Mouse (Mus musculus): ENCODE results near the gene Copz1. TPM values are rescaled to one million over a fixed set of nuclear protein-coding genes. Genes with fewer than 3 reads are reported as not detected.
A peak's percentile ranks its signal among the peaks of the same experiment; 100 is the strongest.

Gene Copz1
- polyA plus RNA-seq, 1 experiment from 2014 or later = 194 TPM

DNA sequence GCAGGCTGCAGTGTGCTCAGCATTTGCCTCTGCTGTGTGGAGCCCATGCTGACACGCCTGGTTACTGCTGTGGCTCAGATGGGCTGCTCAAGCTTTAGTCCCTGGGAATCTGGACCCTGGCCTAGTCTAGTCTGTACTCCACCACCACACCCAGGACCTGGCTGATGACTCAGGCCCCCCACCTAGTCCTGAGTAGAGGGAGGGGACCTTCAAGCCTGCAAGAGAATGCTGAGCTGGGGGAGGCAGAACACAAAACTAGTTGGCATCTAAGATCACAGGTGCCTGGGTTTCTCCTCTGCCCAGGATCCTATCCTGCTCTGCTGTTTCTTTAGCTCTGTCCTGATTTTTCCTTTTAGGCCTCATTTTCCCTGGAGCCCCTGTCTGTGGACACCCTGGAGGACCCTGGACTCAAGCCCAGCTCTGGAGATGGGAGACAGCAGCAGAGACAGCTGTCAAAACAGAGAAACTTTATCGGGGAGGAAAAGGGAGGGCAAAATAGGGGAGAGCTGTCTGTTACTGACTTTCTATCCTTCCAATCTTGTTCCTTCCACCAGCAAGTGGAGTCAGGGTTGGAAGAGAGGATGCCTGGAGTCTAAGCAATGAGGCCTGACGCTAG is 45.8 kb downstream of the Copz1 start:
- no peak overlapping the region for H3K27ac ChIP-seq (ENCODE audit: low read length)
- H3K4me2 ChIP-seq (ENCODE audit: low read depth, low read length) = no peak overlapping the region
- no peak overlapping the region for H3K9ac ChIP-seq (ENCODE audit: low read depth, low read length)
- no peak overlapping the region for H3K4me3 ChIP-seq (ENCODE audit: low read depth, low read length)
- peaks cover 22% of the 10 kb centered on the region for H3K4me1 ChIP-seq (ENCODE audit: control insufficient read depth, low read depth, low read length)
- ATAC-seq (ENCODE audit: low read depth) = no peak
- WGBS (ENCODE audit: insufficient replicate concordance) = 58% methylated on average over 3 of the region's 3 CpGs
- H3K9me3 ChIP-seq (replicated peaks; ENCODE audit: control insufficient read depth, low read length) = no peaks in the 10 kb centered on the region
- H3K27me3 ChIP-seq (ENCODE audit: control insufficient read depth, insufficient read depth, low read depth, low read length) = no peaks in the 10 kb centered on the region
- H3K36me3 ChIP-seq (ENCODE audit: control insufficient read depth, insufficient read depth) = no peaks in the 10 kb centered on the region

DNA sequence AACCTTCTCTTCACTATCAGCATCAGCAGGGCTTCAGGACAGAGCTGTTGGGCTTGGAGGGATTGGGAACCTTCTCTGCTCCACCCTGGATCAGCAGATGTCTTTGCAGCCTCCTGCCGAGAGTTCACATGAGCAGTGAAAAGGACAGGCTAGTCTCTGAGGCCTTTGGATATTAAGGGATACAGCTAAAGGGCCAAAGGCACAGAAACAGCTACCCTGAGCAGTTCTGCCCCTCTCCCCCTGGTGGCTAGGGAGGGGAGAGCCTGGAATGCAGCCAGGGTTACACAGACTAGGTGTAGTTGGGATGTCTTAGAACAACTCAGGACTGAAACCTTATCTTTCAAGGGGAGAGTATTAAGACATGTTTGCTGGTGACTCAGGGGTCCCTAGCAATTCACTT is 48.6 kb downstream of the Copz1 start:
- H3K4me3 ChIP-seq (ENCODE audit: low read depth, low read length) = no peak overlapping the region
- no peak for ATAC-seq (ENCODE audit: low read depth)
- H3K27me3 ChIP-seq (ENCODE audit: control insufficient read depth, insufficient read depth, low read depth, low read length) = no peaks in the 10 kb centered on the region
- H3K9me3 ChIP-seq (replicated peaks; ENCODE audit: control insufficient read depth, low read length) = no peaks in the 10 kb centered on the region
- H3K27ac ChIP-seq (ENCODE audit: low read length) = no peak overlapping the region
- no peak overlapping the region for H3K9ac ChIP-seq (ENCODE audit: low read depth, low read length)
- no peaks in the 10 kb centered on the region for H3K36me3 ChIP-seq (ENCODE audit: control insufficient read depth, insufficient read depth)
- WGBS (ENCODE audit: insufficient replicate concordance) = 60% methylated on average over 1 of the region's 1 CpGs
- H3K4me2 ChIP-seq (ENCODE audit: low read depth, low read length) = no peak overlapping the region
- H3K4me1 ChIP-seq (ENCODE audit: control insufficient read depth, low read depth, low read length) = peaks cover 24% of the 10 kb centered on the region

DNA sequence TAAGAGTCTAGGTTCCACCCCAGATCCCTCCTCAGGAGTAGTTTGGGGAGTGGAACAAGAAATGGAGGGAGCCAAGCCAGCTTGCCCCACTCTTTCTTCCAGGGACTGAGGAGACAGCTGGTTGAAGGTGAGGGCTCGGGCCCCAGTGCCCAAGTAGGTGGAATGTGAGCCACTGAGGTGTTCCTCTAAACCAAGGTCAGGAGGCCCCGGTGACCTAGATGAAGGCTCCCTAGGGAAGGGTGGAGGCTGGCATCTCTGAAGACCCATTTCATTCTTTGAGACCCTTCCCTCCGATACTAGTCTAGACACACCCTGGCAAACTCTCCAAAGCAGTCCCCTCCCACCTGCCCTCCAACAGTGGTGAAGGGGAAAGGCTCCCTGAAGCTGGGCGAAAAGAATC is 49.9 kb downstream of the Copz1 start:
- WGBS (ENCODE audit: insufficient replicate concordance) = 57% methylated on average over 4 of the region's 4 CpGs
- peaks cover 24% of the 10 kb centered on the region for H3K4me1 ChIP-seq (ENCODE audit: control insufficient read depth, low read depth, low read length)
- H3K4me3 ChIP-seq (ENCODE audit: low read depth, low read length) = no peak overlapping the region
- H3K36me3 ChIP-seq (ENCODE audit: control insufficient read depth, insufficient read depth) = no peaks in the 10 kb centered on the region
- H3K27ac ChIP-seq (ENCODE audit: low read length) = no peak overlapping the region
- H3K9ac ChIP-seq (ENCODE audit: low read depth, low read length) = no peak overlapping the region
- H3K4me2 ChIP-seq (ENCODE audit: low read depth, low read length) = peak overlapping the region; percentile 90
- ATAC-seq (ENCODE audit: low read depth) = no peak
- H3K27me3 ChIP-seq (ENCODE audit: control insufficient read depth, insufficient read depth, low read depth, low read length) = no peaks in the 10 kb centered on the region
- no peaks in the 10 kb centered on the region for H3K9me3 ChIP-seq (replicated peaks; ENCODE audit: control insufficient read depth, low read length)

DNA sequence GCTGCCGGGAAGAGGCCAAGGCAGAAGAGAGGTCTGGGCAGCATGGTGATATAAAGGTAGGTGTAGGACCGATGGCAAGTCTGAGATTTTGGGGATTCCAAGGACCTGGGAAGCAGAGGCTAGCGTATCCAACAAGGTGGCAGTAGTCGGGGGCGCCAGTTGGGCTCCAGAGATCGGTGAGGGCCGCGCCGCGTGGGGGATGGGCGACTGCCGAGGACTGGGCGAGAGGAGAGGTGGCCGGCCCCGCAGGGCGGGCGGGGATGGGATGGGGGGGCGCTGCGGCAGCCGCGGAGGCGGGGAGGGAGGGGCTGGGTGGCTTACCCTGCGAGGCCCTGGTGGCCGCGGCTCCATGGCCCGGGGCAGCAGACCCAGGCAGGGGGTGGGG is 50.5 kb downstream of the Copz1 start:
- Histone ChIP-seq H3K27me3 (ENCODE audit: control insufficient read depth, insufficient read depth, low read depth, low read length) (no peaks in the 10 kb centered on the region), H3K9me3 (replicated peaks; ENCODE audit: control insufficient read depth, low read length) (no peaks in the 10 kb centered on the region), H3K9ac (ENCODE audit: low read depth, low read length) (peak overlapping the region; percentile 59), H3K4me3 (ENCODE audit: low read depth, low read length) (peak overlapping the region; percentile 62), H3K4me2 (ENCODE audit: low read depth, low read length) (peak overlapping the region; percentile 90), H3K36me3 (ENCODE audit: control insufficient read depth, insufficient read depth) (no peaks in the 10 kb centered on the region), H3K4me1 (ENCODE audit: control insufficient read depth, low read depth, low read length) (peaks cover 24% of the 10 kb centered on the region), H3K27ac (ENCODE audit: low read length) (no peak overlapping the region)
- peak; percentile 41 for ATAC-seq (ENCODE audit: low read depth)
- 2% methylated on average over 18 of the region's 26 CpGs for WGBS (ENCODE audit: insufficient replicate concordance)

DNA sequence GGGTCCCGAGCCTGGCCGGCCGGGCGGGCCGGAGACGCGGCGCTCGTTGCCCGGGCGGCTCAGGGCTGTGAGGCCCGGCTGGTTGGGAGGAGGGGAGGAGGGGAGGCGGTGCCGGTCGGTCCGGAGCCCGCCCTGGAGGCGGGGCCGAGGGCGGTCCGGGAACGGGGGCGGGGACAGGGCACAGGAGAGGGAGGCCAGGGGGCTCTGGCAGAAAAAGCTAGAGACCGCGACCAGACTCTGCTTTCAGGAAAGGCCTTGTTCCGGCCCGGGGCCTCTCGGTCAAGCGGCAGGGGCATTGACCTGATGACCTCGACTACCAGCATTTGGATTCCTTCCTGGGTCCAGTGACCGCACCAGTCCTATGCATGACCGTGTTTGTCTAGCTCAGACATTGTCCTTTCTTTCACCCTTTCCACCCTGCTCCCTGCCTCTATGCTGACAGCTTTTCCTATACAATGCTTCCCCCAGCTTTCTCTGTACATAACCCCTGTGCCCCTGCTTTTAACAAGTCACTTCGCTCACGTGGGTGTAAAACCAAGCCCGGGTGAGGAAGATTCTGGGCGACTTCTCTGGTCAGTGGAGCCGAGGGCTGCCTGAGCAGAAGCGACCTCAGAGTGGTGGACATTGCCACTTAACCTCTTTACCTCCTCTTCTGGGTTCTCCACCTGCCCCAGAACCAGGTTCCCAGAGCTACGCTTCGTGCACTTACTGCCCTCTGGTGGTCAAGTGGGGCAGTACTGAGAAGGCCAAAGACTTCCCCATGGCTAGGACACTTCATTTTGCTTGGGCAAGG is 51.1 kb downstream of the Copz1 start:
- 1% methylated on average over 33 of the region's 40 CpGs for WGBS (ENCODE audit: insufficient replicate concordance)
- peak; percentile 97 for ATAC-seq (ENCODE audit: low read depth)
- peak overlapping the region; percentile 90 for H3K4me2 ChIP-seq (ENCODE audit: low read depth, low read length)
- H3K4me1 ChIP-seq (ENCODE audit: control insufficient read depth, low read depth, low read length) = peaks cover 24% of the 10 kb centered on the region
- no peaks in the 10 kb centered on the region for H3K9me3 ChIP-seq (replicated peaks; ENCODE audit: control insufficient read depth, low read length)
- no peaks in the 10 kb centered on the region for H3K27me3 ChIP-seq (ENCODE audit: control insufficient read depth, insufficient read depth, low read depth, low read length)
- H3K9ac ChIP-seq (ENCODE audit: low read depth, low read length) = peak overlapping the region; percentile 59
- peak overlapping the region; percentile 58 for H3K27ac ChIP-seq (ENCODE audit: low read length)
- H3K4me3 ChIP-seq (ENCODE audit: low read depth, low read length) = peak overlapping the region; percentile 62
- no peaks in the 10 kb centered on the region for H3K36me3 ChIP-seq (ENCODE audit: control insufficient read depth, insufficient read depth)

DNA sequence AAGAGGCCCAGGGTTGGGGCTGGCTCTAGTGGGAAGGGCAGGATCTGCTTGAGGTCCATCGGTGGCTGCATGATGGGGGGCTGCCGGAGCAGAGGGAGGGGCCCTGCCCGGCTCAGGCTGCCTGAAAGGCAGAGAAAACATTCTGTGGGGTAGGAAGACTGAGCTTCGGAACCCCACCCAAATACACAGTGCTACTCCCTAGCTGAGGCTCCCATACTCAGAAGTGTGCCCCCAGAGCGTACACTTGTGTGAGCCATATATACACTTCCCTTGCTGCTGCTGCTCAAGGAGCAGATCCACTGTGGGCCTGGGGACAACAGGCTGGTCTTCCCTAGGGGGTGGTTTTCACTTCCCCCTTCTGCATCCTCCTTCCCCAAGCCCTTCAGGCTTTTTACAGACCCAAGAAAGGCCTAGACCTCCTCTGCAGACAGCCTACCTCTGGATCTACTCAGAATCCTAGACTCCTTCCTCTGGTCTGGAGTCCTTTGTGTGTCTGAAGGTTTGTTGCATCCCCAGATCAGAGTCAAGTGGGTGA is 60.6 kb downstream of the Copz1 start:
- Histone ChIP-seq H3K9ac (ENCODE audit: low read depth, low read length) (peak overlapping the region; percentile 18), H3K9me3 (replicated peaks; ENCODE audit: control insufficient read depth, low read length) (no peaks in the 10 kb centered on the region), H3K27me3 (ENCODE audit: control insufficient read depth, insufficient read depth, low read depth, low read length) (no peaks in the 10 kb centered on the region), H3K36me3 (ENCODE audit: control insufficient read depth, insufficient read depth) (no peaks in the 10 kb centered on the region), H3K4me2 (ENCODE audit: low read depth, low read length) (peak overlapping the region; percentile 47), H3K27ac (ENCODE audit: low read length) (peak overlapping the region; percentile 62), H3K4me1 (ENCODE audit: control insufficient read depth, low read depth, low read length) (peaks cover 9% of the 10 kb centered on the region), H3K4me3 (ENCODE audit: low read depth, low read length) (peak overlapping the region; percentile 30)
- 0 out of 2 replicates have a peak, but pooled peaks have one; percentile 16 for ATAC-seq (ENCODE audit: low read depth)
- WGBS (ENCODE audit: insufficient replicate concordance) = 45% methylated on average over 5 of the region's 5 CpGs

DNA sequence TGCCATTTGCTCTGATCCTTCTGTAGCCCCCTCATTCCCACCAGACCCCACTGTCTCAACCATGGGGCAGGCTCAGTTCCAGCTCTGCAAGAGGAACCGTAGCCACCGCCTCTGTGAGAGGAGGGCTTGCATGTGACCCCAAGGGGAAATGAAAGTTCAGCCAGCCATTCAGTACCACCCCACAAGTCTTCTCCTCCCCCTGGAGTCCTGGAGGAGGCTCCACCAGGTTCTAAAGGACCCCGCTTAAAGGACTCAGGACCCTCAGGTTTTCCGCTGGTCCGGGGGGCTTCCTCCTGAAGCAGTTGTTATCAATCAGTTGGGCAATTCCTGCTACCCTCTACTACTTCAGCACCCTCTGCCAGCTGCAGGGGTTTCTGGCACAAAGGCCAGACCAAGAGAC is 61.2 kb downstream of the Copz1 start:
- peak overlapping the region; percentile 47 for H3K4me2 ChIP-seq (ENCODE audit: low read depth, low read length)
- peak overlapping the region; percentile 30 for H3K4me3 ChIP-seq (ENCODE audit: low read depth, low read length)
- H3K9ac ChIP-seq (ENCODE audit: low read depth, low read length) = peak overlapping the region; percentile 30; the same call in 1 of the 2 replicates
- ATAC-seq (ENCODE audit: low read depth) = peak; percentile 57
- 60% methylated on average over 5 of the region's 5 CpGs for whole genome bisulfite sequencing (ENCODE audit: insufficient replicate concordance)
- no peaks in the 10 kb centered on the region for H3K9me3 ChIP-seq (replicated peaks; ENCODE audit: control insufficient read depth, low read length)
- H3K4me1 ChIP-seq (ENCODE audit: control insufficient read depth, low read depth, low read length) = peaks cover 9% of the 10 kb centered on the region
- peak overlapping the region; percentile 62 for H3K27ac ChIP-seq (ENCODE audit: low read length)
- no peaks in the 10 kb centered on the region for H3K36me3 ChIP-seq (ENCODE audit: control insufficient read depth, insufficient read depth)
- H3K27me3 ChIP-seq (ENCODE audit: control insufficient read depth, insufficient read depth, low read depth, low read length) = peaks cover 3% of the 10 kb centered on the region

DNA sequence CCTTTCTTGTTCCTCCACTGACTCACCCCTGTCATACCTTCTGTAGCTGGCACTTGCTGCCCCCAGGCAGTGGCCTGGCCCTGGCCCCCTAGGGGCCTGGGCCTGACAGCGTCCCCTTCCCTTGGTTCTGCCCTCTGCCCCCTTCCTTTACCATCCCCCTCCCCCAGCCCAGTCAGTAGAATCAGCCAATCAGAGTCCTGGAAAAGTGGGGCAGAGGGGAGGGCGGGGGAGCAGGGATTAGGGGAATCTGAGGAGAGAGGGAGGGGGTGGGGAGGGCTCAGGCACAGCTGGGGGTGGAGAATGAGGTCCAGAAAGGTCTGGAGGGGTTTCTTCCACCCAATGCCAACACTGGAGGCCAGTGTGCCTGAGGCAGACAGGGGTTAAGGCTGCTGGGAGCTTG is 61.7 kb downstream of the Copz1 start:
- no peaks in the 10 kb centered on the region for H3K36me3 ChIP-seq (ENCODE audit: control insufficient read depth, insufficient read depth)
- H3K4me3 ChIP-seq (ENCODE audit: low read depth, low read length) = peak overlapping the region; percentile 30
- 43% methylated on average over 2 of the region's 2 CpGs for WGBS (ENCODE audit: insufficient replicate concordance)
- ATAC-seq (ENCODE audit: low read depth) = peak; percentile 59
- peak overlapping the region; percentile 47 for H3K4me2 ChIP-seq (ENCODE audit: low read depth, low read length)
- H3K9me3 ChIP-seq (replicated peaks; ENCODE audit: control insufficient read depth, low read length) = no peaks in the 10 kb centered on the region
- H3K9ac ChIP-seq (ENCODE audit: low read depth, low read length) = peak overlapping the region; percentile 30; the same call in 1 of the 2 replicates
- H3K4me1 ChIP-seq (ENCODE audit: control insufficient read depth, low read depth, low read length) = peaks cover 13% of the 10 kb centered on the region
- H3K27ac ChIP-seq (ENCODE audit: low read length) = peak overlapping the region; percentile 62
- peaks cover 8% of the 10 kb centered on the region for H3K27me3 ChIP-seq (ENCODE audit: control insufficient read depth, insufficient read depth, low read depth, low read length)

DNA sequence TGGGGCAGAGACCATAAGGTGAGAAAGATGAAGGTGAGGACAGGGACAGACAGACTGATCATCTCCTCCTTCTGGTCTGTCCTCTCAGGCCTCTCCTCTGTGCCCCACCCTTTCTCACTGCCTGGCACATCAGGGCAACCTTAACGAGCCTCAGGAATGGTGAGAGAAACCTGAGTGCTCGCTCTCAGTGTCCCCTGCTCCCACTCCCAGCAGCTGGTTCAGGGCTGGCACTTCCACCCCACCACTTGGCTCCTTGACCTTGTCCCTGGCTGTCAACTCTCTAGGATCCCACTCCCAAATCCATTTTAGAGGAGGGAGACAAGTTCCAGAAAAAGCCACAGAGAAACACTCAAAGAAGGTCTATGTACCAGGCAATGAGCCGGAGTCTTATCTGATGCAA is 62.5 kb downstream of the Copz1 start:
- no peak overlapping the region for H3K9ac ChIP-seq (ENCODE audit: low read depth, low read length)
- H3K27ac ChIP-seq (ENCODE audit: low read length) = no peak overlapping the region
- H3K4me2 ChIP-seq (ENCODE audit: low read depth, low read length) = no peak overlapping the region
- 54% methylated on average over 3 of the region's 3 CpGs for WGBS (ENCODE audit: insufficient replicate concordance)
- ATAC-seq (ENCODE audit: low read depth) = no peak
- no peaks in the 10 kb centered on the region for H3K36me3 ChIP-seq (ENCODE audit: control insufficient read depth, insufficient read depth)
- H3K4me1 ChIP-seq (ENCODE audit: control insufficient read depth, low read depth, low read length) = peaks cover 18% of the 10 kb centered on the region
- no peaks in the 10 kb centered on the region for H3K9me3 ChIP-seq (replicated peaks; ENCODE audit: control insufficient read depth, low read length)
- H3K27me3 ChIP-seq (ENCODE audit: control insufficient read depth, insufficient read depth, low read depth, low read length) = peaks cover 11% of the 10 kb centered on the region
- no peak overlapping the region for H3K4me3 ChIP-seq (ENCODE audit: low read depth, low read length)

Measured in liver, embryonic 16.5 days (tissue).